Mouse (Mus musculus) liver, embryonic 14.5 days (tissue): ENCODE results near the gene Cep68. TPM values are rescaled to one million over a fixed set of nuclear protein-coding genes. Genes with fewer than 3 reads are reported as not detected.

Experiments used
- ATAC-seq: fragments of 200-750 bp; cut with Nextera tagmentation; 2 replicates; pipeline ENCODE4 v1.8.0; 2017; ENCODE audit warnings: moderate number of reproducible peaks, mild to moderate bottlenecking, moderate library complexity; ENCODE audit not compliant: insufficient read depth
- DNase-seq, 3 experiments: peaks; one replicate each; pipeline ENCODE4 v3.0.0-alpha.2; 2012 to 2013; ENCODE audit warnings: low read depth in 3 of 3, low spot score in 3 of 3
- H3K27ac ChIP-seq: fragments of 300-500 bp; sonication (generic); 2 replicates; pipeline ENCODE4 v1.5.1; 2014; ENCODE audit warnings: moderate library complexity, mild to moderate bottlenecking, control low read depth, inconsistent platforms
- H3K27me3 ChIP-seq: fragments of 300-500 bp; sonication (generic); 2 replicates; pipeline ENCODE4 v1.6.1; 2014; ENCODE audit warnings: mild to moderate bottlenecking, low read length, moderate library complexity; ENCODE audit not compliant: control insufficient read depth, insufficient read depth
- H3K36me3 ChIP-seq: fragments of 300-500 bp; sonication (generic); replicated peaks from 2 replicates; pipeline ENCODE4 v1.6.1; 2014; ENCODE audit warnings: low read depth; ENCODE audit not compliant: control insufficient read depth, insufficient read depth
- H3K4me1 ChIP-seq, 2 experiments: fragments of 200-500 bp in 1 of 2; fragments of 300-500 bp in 1 of 2; sonication (generic) in 1 of 2; replicated peaks; 2 replicates each; pipeline ENCODE4 v1.6.1; 2012 to 2014; ENCODE audit warnings: antibody characterized with exemption in 1 of 2, inconsistent platforms in 1 of 2, low read length in 1 of 2; ENCODE audit not compliant: control insufficient read depth in 2 of 2, insufficient read depth in 2 of 2
- H3K4me2 ChIP-seq: fragments of 300-500 bp; sonication (generic); 2 replicates; pipeline ENCODE4 v1.6.1; 2014; ENCODE audit warnings: low read depth, mild to moderate bottlenecking, control low read depth, moderate library complexity
- H3K4me3 ChIP-seq, 2 experiments: fragments of 200-500 bp in 1 of 2; fragments of 300-500 bp in 1 of 2; sonication (generic) in 1 of 2; 2 replicates each; pipeline ENCODE4 v1.5.1; 2012 to 2014; ENCODE audit warnings: low read depth in 2 of 2, low read length in 2 of 2, mild to moderate bottlenecking in 2 of 2, control low read depth in 1 of 2, inconsistent platforms in 1 of 2, moderate library complexity in 1 of 2; ENCODE audit not compliant: insufficient read depth in 1 of 2
- H3K9ac ChIP-seq: fragments of 300-500 bp; sonication (generic); replicated peaks from 2 replicates; pipeline ENCODE4 v1.6.1; 2014; ENCODE audit warnings: mild to moderate bottlenecking, control low read depth, moderate library complexity
- H3K9me3 ChIP-seq: fragments of 300-500 bp; sonication (generic); 2 replicates; pipeline ENCODE4 v1.6.1; 2016; ENCODE audit warnings: low read length, mixed read lengths; ENCODE audit not compliant: control insufficient read depth
- CTCF ChIP-seq: IDR thresholded peaks from 2 replicates; pipeline ENCODE4 v1.5.1; 2016; ENCODE audit warnings: antibody characterized with exemption, low read depth, control low read depth
- EP300 ChIP-seq: IDR thresholded peaks from 2 replicates; pipeline ENCODE4 v1.6.1; 2016; ENCODE audit warnings: antibody characterized with exemption, low read depth
- WGBS: fragments of 180-500 bp; shearing (Covaris S2); extraction: QIAGEN DNeasy Blood & Tissue Kit; methylation state at CpG from one replicate; pipeline ENCODE4 v1.1.7; 2014; ENCODE audit not compliant: insufficient replicate concordance; 5-methylcytosine and 5-hydroxymethylcytosine counted together
- polyA plus RNA-seq, 2 experiments: library from polyadenylated mRNA; depleted of rRNA in 1 of 2; stranded (reverse) in 1 of 2; unstranded in 1 of 2; fragments of >200 nt; fragmentation: Nextera tagmentation in 1 of 2; extraction: Ambion mirVana in 1 of 2; gene quantifications; 2 replicates each; pipeline versions ENCODE4 v1.2.1 to v1.2.3; 2012 to 2014

Gene Cep68
- polyA plus RNA-seq, 2 experiments = 4.5 to 4.8 TPM

- H3K27ac ChIP-seq = no peak overlapping the region
- ATAC-seq (no peak), DNase-seq (no peak)
- H3K4me3 ChIP-seq = no peak overlapping the region
- 83% methylated on average over 1 of the region's 1 CpGs for WGBS
- H3K4me2 ChIP-seq = no peak overlapping the region
- TF ChIP-seq EP300 = no peak
- no peak for TF ChIP-seq CTCF
- no peaks in the 10 kb centered on the region for H3K9me3 ChIP-seq
- H3K9ac ChIP-seq = no peak overlapping the region
- no peaks in the 10 kb centered on the region for H3K27me3 ChIP-seq
- peaks cover 40% of the 10 kb centered on the region for H3K36me3 ChIP-seq
- peaks cover 0 to 3% of the 10 kb centered on the region in 2 experiments; a peak in 1 of 4 replicates for H3K4me1 ChIP-seq
Observed at GRCm38 (mm10) chr11:20217227-20217626, 32.0 kb downstream of the Cep68 start.

- Histone ChIP-seq H3K9me3 (no peaks in the 10 kb centered on the region), H3K9ac (no peak overlapping the region), H3K27ac (no peak overlapping the region), H3K4me1 (peaks cover 0 to 3% of the 10 kb centered on the region in 2 experiments; a peak in 1 of 4 replicates), H3K4me3 (no peak overlapping the region), H3K36me3 (peaks cover 39% of the 10 kb centered on the region), H3K4me2 (no peak overlapping the region), H3K27me3 (no peaks in the 10 kb centered on the region)
- ATAC-seq = no peak
- no peak for DNase-seq
- 77% methylated on average over 4 of the region's 4 CpGs for WGBS
- TF ChIP-seq CTCF (peak; percentile 36), EP300 (no peak)
Observed at GRCm38 (mm10) chr11:20216415-20216814, 32.8 kb downstream of the Cep68 start.

DNA sequence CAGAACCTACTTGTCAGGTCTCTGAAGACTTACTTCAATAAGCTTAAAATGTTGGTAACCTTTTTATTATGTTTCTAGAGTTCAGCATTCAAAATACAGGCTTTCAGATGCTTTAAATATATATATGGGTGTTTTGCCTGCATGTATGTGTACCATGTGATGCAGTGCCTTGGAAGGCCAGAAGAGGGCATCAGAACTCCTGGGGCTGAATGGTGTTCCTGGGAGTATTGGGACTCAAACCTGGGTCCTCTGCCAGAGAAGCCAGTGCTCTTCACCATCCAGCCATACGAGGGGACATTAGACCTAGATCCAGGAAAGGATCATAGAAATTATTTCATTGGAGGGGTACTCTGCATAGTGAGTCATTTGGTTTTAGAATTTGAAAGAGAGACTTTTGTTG is 34.5 kb downstream of the Cep68 start:
- no peak overlapping the region for H3K27ac ChIP-seq
- H3K4me1 ChIP-seq = peaks cover 3 to 6% of the 10 kb centered on the region in 2 experiments
- peaks cover 28% of the 10 kb centered on the region for H3K36me3 ChIP-seq
- WGBS = 83% methylated on average over 1 of the region's 1 CpGs
- H3K4me3 ChIP-seq = no peak overlapping the region
- H3K9me3 ChIP-seq = no peaks in the 10 kb centered on the region
- H3K27me3 ChIP-seq = no peaks in the 10 kb centered on the region
- H3K4me2 ChIP-seq = no peak overlapping the region
- TF ChIP-seq EP300 (no peak), CTCF (peak; percentile 76)
- ATAC-seq (no peak), DNase-seq (peak in 1 of 3 experiments; percentile 19)
- no peak overlapping the region; the same call in 1 of the 2 replicates for H3K9ac ChIP-seq

DNA sequence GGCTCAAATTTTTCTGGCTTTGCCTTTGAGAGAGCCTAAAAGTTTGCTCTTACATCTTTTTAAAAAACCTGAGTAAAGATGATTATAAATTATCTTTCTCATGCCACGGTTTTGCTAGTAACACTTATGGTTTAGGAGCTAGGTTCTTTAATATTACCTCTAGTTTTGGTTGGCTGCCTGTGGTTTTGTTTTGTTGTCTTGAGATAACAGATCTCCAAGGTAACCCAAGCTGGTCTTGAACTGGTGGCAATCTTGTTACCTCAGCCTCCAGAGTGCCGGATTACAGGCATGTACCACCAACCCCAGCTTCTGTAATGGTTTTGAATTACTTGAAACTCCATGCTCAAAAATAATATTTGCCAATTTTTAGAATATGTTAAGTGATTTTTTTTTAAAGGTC is 37.4 kb downstream of the Cep68 start:
- no peaks in the 10 kb centered on the region for H3K9me3 ChIP-seq

DNA sequence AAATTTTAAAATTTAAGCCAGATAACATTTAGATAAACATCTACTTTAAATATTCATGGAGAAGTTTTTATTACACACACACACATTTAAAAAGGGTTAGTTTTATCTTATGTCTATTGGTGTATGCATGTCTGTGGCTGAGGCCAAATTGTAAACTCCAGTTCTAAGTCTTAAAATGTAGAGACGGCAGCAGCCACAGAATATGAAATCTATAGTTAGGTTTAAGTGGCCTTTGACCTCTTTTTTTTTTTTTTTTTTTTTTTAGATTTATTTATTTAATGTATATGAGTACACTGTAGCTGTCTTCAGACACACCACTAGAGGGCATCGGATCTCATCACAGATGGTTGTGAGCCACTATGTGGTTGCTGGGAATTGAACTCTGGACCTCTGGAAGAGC is 41.6 kb downstream of the Cep68 start:
- no peak overlapping the region for H3K27ac ChIP-seq
- H3K4me1 ChIP-seq = peaks cover 16 to 31% of the 10 kb centered on the region in 2 experiments
- DNase-seq (no peak), ATAC-seq (no peak)
- WGBS = 69% methylated on average over 2 of the region's 2 CpGs
- H3K4me3 ChIP-seq = no peak overlapping the region
- no peaks in the 10 kb centered on the region for H3K9me3 ChIP-seq
- H3K27me3 ChIP-seq = no peaks in the 10 kb centered on the region
- TF ChIP-seq EP300 (no peak), CTCF (peak; percentile 29; the same call in 1 of the 2 replicates)
- H3K9ac ChIP-seq = no peak overlapping the region
- no peak overlapping the region for H3K4me2 ChIP-seq
- peaks cover 2% of the 10 kb centered on the region; the same call in 1 of the 2 replicates for H3K36me3 ChIP-seq

More for the DNA sequence above, 37.4 kb downstream of the Cep68 start:
- DNase-seq (peak in 1 of 3 experiments; percentile 30), ATAC-seq (no peak)
- no peak overlapping the region for H3K9ac ChIP-seq
- H3K4me2 ChIP-seq = no peak overlapping the region
- H3K27ac ChIP-seq = no peak overlapping the region
- 22% methylated on average over 2 of the region's 2 CpGs for WGBS
- no peak overlapping the region for H3K4me3 ChIP-seq
- no peaks in the 10 kb centered on the region for H3K27me3 ChIP-seq
- peaks cover 18% of the 10 kb centered on the region for H3K36me3 ChIP-seq
- TF ChIP-seq CTCF (no peak), EP300 (no peak)
- H3K4me1 ChIP-seq = peaks cover 3 to 10% of the 10 kb centered on the region in 2 experiments
